Mouse (Mus musculus) liver, adult 10 weeks (tissue): Measurements from ENCODE around the gene Ewsr1. TPM values are rescaled to one million over a fixed set of nuclear protein-coding genes. Genes with fewer than 3 reads are reported as not detected.

Experiments
- polyA plus RNA-seq: library from polyadenylated mRNA; stranded (reverse); fragments of 350-450 nt; fragmentation: Illumina TruSeq; extraction: RNeasy Lipid Tissue Mini Kit (QIAGEN cat#74804); gene quantifications from one replicate; pipeline ENCODE4 v1.2.3, GENCODE M21; 2014; ENCODE audit warnings: low read depth, low replicate concordance

The Ewsr1 gene
- 103 TPM for polyA plus RNA-seq

GRCm38 (mm10) chr11:5098736-5099542 lies at the start of gene Ewsr1, which contains the start of gene Rhbdd3:
Gene Ewsr1, minus strand, starts transcription at chr11:5099266.
Gene Rhbdd3, plus strand, starts transcription at chr11:5098926.

GRCm38 (mm10) chr11:5065056-5065821 lies 33.8 kb downstream of the Ewsr1 start, which contains the start of gene Gas2l1:
Gene Gas2l1, minus strand, starts transcription at chr11:5065327.

GRCm38 (mm10) chr11:5057856-5058641 lies 41.0 kb downstream of the Ewsr1 start, which contains the start of gene Rasl10a:
Gene Rasl10a, plus strand, starts transcription at chr11:5058128.

Other genes with a start within 250 kb of the Ewsr1 start
- gene Nf2, start 249.7 kb downstream of the Ewsr1 start, polyA plus RNA-seq = 22.1 TPM
- gene Nipsnap1, start 225.3 kb downstream of the Ewsr1 start, polyA plus RNA-seq = 218 TPM
- 5.0 TPM for gene Thoc5, start 203.9 kb downstream of the Ewsr1 start, polyA plus RNA-seq
- 0.21 TPM for gene Nefh, start 151.2 kb downstream of the Ewsr1 start, polyA plus RNA-seq
- gene Ap1b1, start 112.4 kb downstream of the Ewsr1 start, polyA plus RNA-seq = 27.8 TPM
- not detected for gene Rasl10a, start 41.1 kb downstream of the Ewsr1 start, polyA plus RNA-seq
- gene Gas2l1, start 33.9 kb downstream of the Ewsr1 start, polyA plus RNA-seq = 1.3 TPM
- 0.56 TPM for gene Rhbdd3, start 340 bp downstream of the Ewsr1 start, polyA plus RNA-seq
- gene Emid1, start 53.0 kb upstream of the Ewsr1 start, polyA plus RNA-seq = not detected
- 1.4 TPM for gene Kremen1, start 162.3 kb upstream of the Ewsr1 start, polyA plus RNA-seq